Mouse (Mus musculus) embryonic stem cell, embryonic (primary cell): ENCODE data around the gene Pcna.

Experiments used
- CTCF ChIA-PET, 4 experiments: fragments of 300-600 bp in 2 of 4; fragments of 350-600 bp in 2 of 4; sonication (Branson Sonifier 250); formaldehyde crosslinking; loops; one replicate each; lab custom pipeline; 2022; ENCODE audit warnings: inconsistent platforms in 2 of 4; lab: Charles Lee
- POLR2A ChIA-PET, 4 experiments: fragments of 300-600 bp in 2 of 4; fragments of 350-600 bp in 2 of 4; sonication (Branson Sonifier 250); formaldehyde crosslinking; loops; one replicate each; lab custom pipeline; 2022; ENCODE audit warnings: antibody characterized with exemption in 4 of 4, inconsistent platforms in 1 of 4; lab: Charles Lee

Pcna gene

GRCm38 (mm10) chr2:132281560-132282452 lies 28.7 kb upstream of the Pcna start:
- CTCF ChIA-PET: interaction anchor here in 2 of 4 experiments (0.5 to 2.6 kb wide), 2 partner anchors 19 to 67 kb away, joined by 3 to 11 read pairs; partner anchors contain the start of gene Cds2 (in 1 of the 2)
- POLR2A ChIA-PET: interaction anchor here in 3 of 4 experiments (0.5 to 15.9 kb wide), 16 partner anchors 11 to 598 kb away, joined by 3 to 321 read pairs (median 12); partner anchors contain the start of genes Cds2 (in 2 of the 3) and Pcna (in 2 of the 3)

- ChIA-PET CTCF (interaction anchor here in 1 of 4 experiments (0.6 to 1.4 kb wide), 2 partner anchors 18 to 119 kb away, joined by 4 read pairs; partner anchors contain the start of gene Cds2), POLR2A (interaction anchor here (0.5 to 15.9 kb wide), 14 partner anchors 9 to 599 kb away, joined by 3 to 321 read pairs (median 28); partner anchors contain the start of genes Cds2 (in 2 of the 4) and Pcna (in 1 of the 4))
These were observed 27.5 kb upstream of the Pcna start for GRCm38 (mm10) chr2:132280518-132281120.

- CTCF ChIA-PET: interaction anchor here in 2 of 4 experiments (0.6 to 1.4 kb wide), 2 partner anchors 17 to 276 kb away, joined by 4 to 7 read pairs; partner anchors contain the start of gene Cds2 (in 1 of the 2)
These were observed 26.9 kb upstream of the Pcna start for GRCm38 (mm10) chr2:132279978-132280377.

DNA sequence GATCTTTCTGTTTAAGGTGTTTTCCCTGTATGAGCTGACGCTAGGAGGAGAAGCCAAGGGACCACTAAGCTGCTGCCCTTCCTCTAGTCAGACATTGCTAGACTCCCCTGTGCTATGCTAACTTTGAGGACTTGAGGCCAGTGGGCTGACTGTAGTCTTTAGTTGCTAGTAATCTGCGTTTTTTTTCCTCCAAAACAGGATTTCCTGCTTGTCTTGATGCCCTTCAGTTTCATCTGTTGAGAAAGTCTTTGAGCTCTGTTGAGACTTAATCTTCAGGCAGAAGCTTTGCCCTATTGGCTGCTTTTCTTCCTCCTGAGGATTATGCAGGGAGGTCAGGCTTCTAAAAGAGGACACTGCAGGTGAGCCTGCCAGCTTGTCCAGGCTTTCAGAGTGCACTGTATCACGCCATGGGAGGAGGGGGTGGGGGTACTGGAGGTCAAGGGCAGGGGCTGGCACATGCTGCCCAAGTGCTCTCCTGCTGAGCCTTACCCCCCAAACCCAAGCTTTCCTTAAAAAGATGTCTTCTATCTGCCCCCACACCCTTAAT lies 26.3 kb upstream of the Pcna start:
- CTCF ChIA-PET: interaction anchor here in 1 of 4 experiments (0.6 kb wide), 1 partner anchor 276 kb away, joined by 7 read pairs; no protein-coding TSS in a partner anchor
- POLR2A ChIA-PET: interaction anchor here in 2 of 4 experiments (0.7 to 15.9 kb wide), 11 partner anchors 8 to 26 kb away, joined by 3 to 321 read pairs (median 50); partner anchors contain the start of genes Cds2 (in 2 of the 2) and Pcna (in 2 of the 2)

More at GRCm38 (mm10) chr2:132279978-132280377, 26.9 kb upstream of the Pcna start:
- POLR2A ChIA-PET: interaction anchor here in 2 of 4 experiments (0.7 to 15.9 kb wide), 13 partner anchors 9 to 337 kb away, joined by 3 to 321 read pairs (median 50); partner anchors contain the start of genes Cds2 (in 2 of the 2) and Pcna (in 2 of the 2)

GRCm38 (mm10) chr2:132278273-132278853 lies 25.2 kb upstream of the Pcna start:
- POLR2A ChIA-PET: interaction anchor here in 2 of 4 experiments (1.2 to 15.9 kb wide), 5 partner anchors 10 to 25 kb away, joined by 3 to 321 read pairs (median 144); partner anchors contain the start of genes Pcna (in 2 of the 2) and Cds2 (in 1 of the 2)
- CTCF ChIA-PET: no interaction called here

GRCm38 (mm10) chr2:132276249-132276648 lies 23.1 kb upstream of the Pcna start:
- ChIA-PET POLR2A (interaction anchor here in 2 of 4 experiments (0.7 to 15.9 kb wide), 5 partner anchors 9 to 41 kb away, joined by 3 to 321 read pairs (median 8); partner anchors contain the start of genes Cds2 (in 1 of the 2) and Pcna (in 1 of the 2)), CTCF (interaction anchor here (0.9 to 1.6 kb wide), 5 partner anchors 8 to 14 kb away, joined by 5 to 9 read pairs (median 6); partner anchors contain the start of gene Cds2 (in 2 of the 4))

- CTCF ChIA-PET: interaction anchor here (0.7 to 1.6 kb wide), 9 partner anchors 9 to 177 kb away, joined by 3 to 9 read pairs (median 5); partner anchors contain the start of gene Cds2 (in 2 of the 4)
- POLR2A ChIA-PET: interaction anchor here in 3 of 4 experiments (0.6 to 15.9 kb wide), 10 partner anchors 10 to 428 kb away, joined by 3 to 321 read pairs (median 6); partner anchors contain the start of genes Cds2 (in 3 of the 3) and Pcna (in 1 of the 3)
These were observed 22.4 kb upstream of the Pcna start for GRCm38 (mm10) chr2:132275527-132275926.

GRCm38 (mm10) chr2:132272694-132273389 lies 19.7 kb upstream of the Pcna start:
- CTCF ChIA-PET: no interaction called here
- POLR2A ChIA-PET: interaction anchor here in 3 of 4 experiments (0.8 to 4.8 kb wide), 15 partner anchors 10 to 43 kb away, joined by 3 to 122 read pairs (median 4); partner anchors contain the start of genes Cds2 (in 2 of the 3) and Pcna (in 2 of the 3)

- POLR2A ChIA-PET: interaction anchor here (0.7 to 4.8 kb wide), 16 partner anchors 13 to 394 kb away, joined by 3 to 122 read pairs (median 4); partner anchors contain the start of genes Pcna (in 2 of the 4) and Rassf2 (in 1 of the 4)
- CTCF ChIA-PET: no interaction called here
These were observed 17.3 kb upstream of the Pcna start for GRCm38 (mm10) chr2:132270331-132270951.

DNA sequence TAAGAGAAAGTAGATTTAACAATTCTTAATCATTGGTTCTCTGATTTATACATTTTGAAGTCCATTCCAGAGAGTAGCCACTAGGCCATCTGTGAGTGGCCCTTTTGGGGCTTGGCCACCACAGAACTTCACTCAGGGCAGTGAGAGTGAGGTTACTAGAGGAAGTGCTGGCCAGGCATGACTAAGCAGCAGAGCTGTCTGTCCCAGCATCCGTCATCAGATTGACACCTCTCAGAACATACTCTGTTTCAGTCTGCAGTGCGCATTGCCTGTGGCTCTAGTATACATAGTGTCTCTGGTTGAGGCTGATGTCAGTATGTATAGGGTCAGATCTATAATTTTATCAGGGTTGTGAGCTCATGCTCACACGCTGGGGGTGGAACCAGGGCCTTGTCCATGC lies 16.1 kb upstream of the Pcna start:
- ChIA-PET CTCF (no interaction called here), POLR2A (interaction anchor here in 3 of 4 experiments (0.5 to 4.8 kb wide), 8 partner anchors 14 to 68 kb away, joined by 3 to 122 read pairs (median 8); partner anchors contain the start of gene Pcna (in 1 of the 3))

DNA sequence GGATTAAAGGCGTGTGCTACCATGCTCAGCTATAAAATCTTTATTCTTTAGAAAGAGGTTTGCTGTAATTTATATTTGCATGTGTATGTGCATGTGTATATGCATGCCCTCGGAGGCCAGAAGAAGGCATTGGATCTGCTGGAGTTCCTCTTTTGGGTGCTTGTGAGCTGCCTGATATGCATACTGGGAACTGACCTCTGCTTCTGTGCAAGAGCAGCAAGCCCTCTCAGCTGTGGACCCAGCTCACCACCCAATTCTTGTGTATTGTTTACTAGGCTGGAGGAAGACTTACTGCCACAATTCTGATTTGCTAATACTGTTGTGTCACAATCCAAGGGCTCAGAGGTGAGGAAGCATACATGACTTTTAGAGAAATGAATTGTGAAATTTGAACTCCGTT lies 13.0 kb upstream of the Pcna start:
- ChIA-PET CTCF (no interaction called here), POLR2A (interaction anchor here (0.7 to 6.8 kb wide), 9 partner anchors 9 to 45 kb away, joined by 3 to 144 read pairs (median 7); partner anchors contain the start of genes Pcna (in 3 of the 4) and Tmem230 (in 1 of the 4))

DNA sequence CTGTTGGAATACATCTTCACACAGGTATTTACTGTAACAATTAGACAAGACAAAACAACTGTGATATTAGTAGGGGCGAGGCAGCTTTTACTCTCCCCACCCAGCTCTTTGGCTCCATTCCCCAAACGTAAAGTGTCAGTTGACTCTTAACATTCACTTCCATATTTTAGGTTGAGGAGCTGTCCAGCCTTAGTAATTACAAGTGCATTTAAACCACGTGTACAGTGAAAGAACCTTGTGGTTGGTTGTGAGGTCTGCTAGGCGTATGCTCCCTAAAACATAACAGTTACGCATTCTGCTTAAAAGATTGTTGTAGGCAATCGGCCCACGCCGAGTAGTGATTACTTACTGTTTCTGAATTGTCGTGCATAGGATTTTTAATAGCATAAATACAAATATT lies 12.1 kb upstream of the Pcna start:
- ChIA-PET CTCF (interaction anchor here in 1 of 4 experiments (0.9 kb wide), 1 partner anchor 10 kb away, joined by 5 read pairs; no protein-coding TSS in a partner anchor), POLR2A (interaction anchor here in 3 of 4 experiments (0.9 to 6.8 kb wide), 13 partner anchors 9 to 417 kb away, joined by 3 to 144 read pairs (median 5); partner anchors contain the start of genes Pcna (in 3 of the 3) and Tmem230 (in 1 of the 3))

GRCm38 (mm10) chr2:132264266-132264710 lies 11.2 kb upstream of the Pcna start:
- CTCF ChIA-PET: interaction anchor here in 1 of 4 experiments (0.6 kb wide), 1 partner anchor 10 kb away, joined by 3 read pairs; no protein-coding TSS in a partner anchor
- POLR2A ChIA-PET: interaction anchor here in 2 of 4 experiments (0.6 to 6.8 kb wide), 12 partner anchors 8 to 416 kb away, joined by 3 to 144 read pairs (median 12); partner anchors contain the start of gene Pcna (in 2 of the 2)

DNA sequence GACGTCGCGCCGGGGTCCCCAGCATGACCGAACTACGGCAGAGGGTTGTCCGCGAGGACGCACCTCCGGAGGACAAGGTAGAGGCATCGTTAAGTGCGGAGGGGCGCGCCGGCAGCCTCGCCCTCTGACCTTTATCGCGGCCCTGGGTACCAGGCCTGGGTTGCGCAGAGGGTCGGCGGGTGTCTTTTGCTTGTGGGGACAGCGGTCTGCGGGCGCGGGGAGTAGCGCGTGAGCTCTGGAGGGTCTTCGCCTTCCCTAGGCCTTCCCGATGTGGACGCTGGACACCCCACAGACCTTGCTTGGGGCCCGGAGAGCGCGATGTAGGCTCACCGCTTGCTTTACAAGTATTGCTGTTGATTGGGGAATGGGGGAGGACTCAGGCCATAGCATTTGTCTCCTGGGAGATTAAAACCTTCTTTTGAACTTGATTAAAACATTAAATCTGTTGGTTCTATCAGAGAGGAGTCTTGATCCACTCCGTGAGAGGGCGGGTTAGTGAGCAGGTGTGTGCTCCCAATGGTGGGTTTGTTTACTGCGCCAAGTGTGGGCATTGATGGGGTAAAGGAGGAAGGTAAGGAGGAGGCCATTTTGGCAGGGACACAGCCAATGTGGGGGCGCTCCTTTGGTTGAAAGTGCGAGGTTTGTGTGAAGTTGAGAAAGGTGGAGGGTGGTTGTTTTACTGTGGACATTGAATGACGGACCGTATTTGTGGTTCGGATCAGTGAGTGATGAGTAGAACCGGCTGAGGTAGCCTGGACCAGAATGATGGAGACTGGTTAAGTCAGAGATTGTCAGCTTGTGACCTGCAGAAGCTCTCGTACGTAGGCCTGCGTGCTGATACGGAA lies 10.5 kb upstream of the Pcna start:
- CTCF ChIA-PET: interaction anchor here in 3 of 4 experiments (0.6 to 1.8 kb wide), 6 partner anchors 10 to 346 kb away, joined by 3 to 11 read pairs (median 4); no protein-coding TSS in a partner anchor
- POLR2A ChIA-PET: interaction anchor here (0.6 to 6.8 kb wide), 24 partner anchors 7 to 314 kb away, joined by 3 to 144 read pairs (median 5); partner anchors contain the start of genes Pcna (in 3 of the 4) and Rassf2 (in 1 of the 4)
